Mouse (Mus musculus) effector memory CD4-positive, alpha-beta T cell, adult 7 months (primary cell): ENCODE data around the gene Osbpl9. TPM values are rescaled to one million over a fixed set of nuclear protein-coding genes. Genes with fewer than 3 reads are reported as not detected.

Experiments used
- polyA plus RNA-seq: library from polyadenylated mRNA; unstranded; fragments of 100-300 nt; shearing (Covaris generic); gene quantifications from one replicate; pipeline ENCODE4 v1.2.1, GENCODE M21; 2017

Osbpl9 gene
- polyA plus RNA-seq: 153 TPM

DNA sequence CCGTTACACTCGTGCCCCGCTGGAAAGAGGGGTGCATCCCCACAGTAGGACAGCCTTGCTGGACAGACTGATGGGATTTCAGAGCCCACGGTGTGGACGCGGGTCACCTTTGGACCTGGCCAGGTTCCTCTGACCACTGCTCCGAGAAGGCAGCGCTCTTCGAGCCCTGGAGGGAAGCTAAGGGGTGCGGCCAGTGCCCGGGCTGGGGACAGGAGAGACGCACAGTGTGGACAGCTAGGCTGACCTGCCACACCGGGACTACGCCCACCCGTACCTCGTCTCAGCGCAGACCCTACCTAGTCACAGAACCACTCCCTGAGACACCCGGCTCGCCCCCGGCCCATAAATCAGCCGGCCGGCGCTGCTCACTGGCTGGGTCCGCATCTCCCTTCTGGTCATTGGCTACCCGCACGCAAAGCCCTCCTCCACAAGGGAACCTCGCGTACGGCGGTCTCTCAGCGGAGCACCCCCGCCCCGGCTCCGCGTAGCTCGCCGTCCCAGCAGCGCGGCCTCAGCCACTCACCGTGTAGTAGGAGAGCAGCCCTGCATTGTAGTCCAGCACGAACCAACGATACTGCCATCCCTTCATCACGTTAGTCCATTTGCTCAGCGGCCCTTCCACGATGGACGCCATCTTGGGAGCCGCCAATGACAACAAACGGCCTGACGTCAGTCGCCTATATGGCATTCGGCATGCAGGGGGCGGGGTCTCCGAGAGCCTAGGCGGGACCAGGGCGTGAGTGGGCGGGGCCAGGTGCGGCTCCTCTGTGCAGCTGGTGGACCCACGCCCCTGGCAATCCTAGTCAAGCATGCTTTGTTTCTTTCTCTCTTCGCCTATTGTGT, at the start of gene Osbpl9:
Gene Osbpl9, minus strand, starts transcription at position 691 of the 843 bp plus-strand sequence.

GRCm38 (mm10) chr4:109234185-109234584, 32.1 kb upstream of the Osbpl9 start, which contains the start of gene Calr4:
TSS of gene Calr4 (plus strand) at chr4:109234485.

Other genes starting within 250 kb of the Osbpl9 start
- gene Nrd1, start 201.6 kb downstream of the Osbpl9 start, polyA plus RNA-seq: 77.5 TPM
- not detected for gene Calr4, start 32.2 kb upstream of the Osbpl9 start, polyA plus RNA-seq
- 102 TPM for gene Eps15, start 78.0 kb upstream of the Osbpl9 start, polyA plus RNA-seq
- not detected for gene Ttc39a, start 204.4 kb upstream of the Osbpl9 start, polyA plus RNA-seq